Mouse (Mus musculus) megakaryocyte, embryonic 14.5 days (primary cell): ENCODE data around the gene Nr2e1.

Experiments
- FLI1 ChIP-seq: IDR thresholded peaks from 2 replicates; pipeline ENCODE4 v1.6.1; 2012; ENCODE audit warnings: low read length, inconsistent platforms, mixed read lengths
- GATA1 ChIP-seq: IDR thresholded peaks from 3 replicates; pipeline ENCODE4 v1.6.1; 2012; ENCODE audit warnings: mixed read lengths, low read length, inconsistent platforms, borderline replicate concordance

- no peak for TF ChIP-seq GATA1
- no peak for TF ChIP-seq FLI1
Observed at GRCm38 (mm10) chr10:42604874-42605273, 21.4 kb upstream of the Nr2e1 start.
